Mouse (Mus musculus) midbrain, embryonic 14.5 days (tissue): ENCODE measurements at regions not wholly inside any gene's neighbourhood (a gene's known extent, or its start where the extent isn't known, plus 50 kb on each side); places are given as distances from the start of the nearest gene placed in this dataset.

Experiments
- ATAC-seq: fragments of 200-750 bp; cut with Nextera tagmentation; 2 replicates; pipeline ENCODE4 v1.8.0; 2017; ENCODE audit warnings: moderate number of reproducible peaks, moderate library complexity; ENCODE audit not compliant: low FRiP score, low TSS enrichment
- DNase-seq: peaks from one replicate; pipeline ENCODE4 v3.0.0-alpha.2; 2015
- H3K27ac ChIP-seq: fragments of 300-500 bp; sonication (generic); replicated peaks from 2 replicates; pipeline ENCODE4 v1.5.1; 2014; ENCODE audit warnings: mild to moderate bottlenecking, low read depth, low read length, moderate library complexity
- H3K27me3 ChIP-seq: fragments of 300-500 bp; sonication (generic); 2 replicates; pipeline ENCODE4 v1.6.1; 2014; ENCODE audit warnings: low read length, control low read depth, mixed read lengths; ENCODE audit not compliant: control insufficient read depth, insufficient read depth
- H3K36me3 ChIP-seq: fragments of 300-500 bp; sonication (generic); 2 replicates; pipeline ENCODE4 v1.6.1; 2014; ENCODE audit warnings: low read length, control low read depth; ENCODE audit not compliant: control insufficient read depth, insufficient read depth
- H3K4me1 ChIP-seq: fragments of 300-500 bp; sonication (generic); 2 replicates; pipeline ENCODE4 v1.6.1; 2014; ENCODE audit warnings: mild to moderate bottlenecking, antibody characterized with exemption, low read length, control low read depth; ENCODE audit not compliant: control insufficient read depth, insufficient read depth
- H3K4me2 ChIP-seq: fragments of 300-500 bp; sonication (generic); 2 replicates; pipeline ENCODE4 v1.6.1; 2014; ENCODE audit warnings: mild to moderate bottlenecking, low read length, moderate library complexity
- H3K4me3 ChIP-seq: fragments of 300-500 bp; sonication (generic); replicated peaks from 2 replicates; pipeline ENCODE4 v1.5.1; 2014; ENCODE audit warnings: low read depth, low read length
- H3K9ac ChIP-seq: fragments of 300-500 bp; sonication (generic); replicated peaks from 2 replicates; pipeline ENCODE4 v1.6.1; 2014; ENCODE audit warnings: mild to moderate bottlenecking, low read length, moderate library complexity
- H3K9me3 ChIP-seq: fragments of 300-500 bp; sonication (generic); 2 replicates; pipeline ENCODE4 v1.6.1; 2016; ENCODE audit warnings: low read length, control low read depth, mixed read lengths; ENCODE audit not compliant: control insufficient read depth
- whole genome bisulfite sequencing: fragments of 180-500 bp; shearing (Covaris S2); extraction: QIAGEN DNeasy Blood & Tissue Kit; methylation state at CpG from one replicate; pipeline ENCODE4 v1.1.7; 2014; 5-methylcytosine and 5-hydroxymethylcytosine counted together

DNA sequence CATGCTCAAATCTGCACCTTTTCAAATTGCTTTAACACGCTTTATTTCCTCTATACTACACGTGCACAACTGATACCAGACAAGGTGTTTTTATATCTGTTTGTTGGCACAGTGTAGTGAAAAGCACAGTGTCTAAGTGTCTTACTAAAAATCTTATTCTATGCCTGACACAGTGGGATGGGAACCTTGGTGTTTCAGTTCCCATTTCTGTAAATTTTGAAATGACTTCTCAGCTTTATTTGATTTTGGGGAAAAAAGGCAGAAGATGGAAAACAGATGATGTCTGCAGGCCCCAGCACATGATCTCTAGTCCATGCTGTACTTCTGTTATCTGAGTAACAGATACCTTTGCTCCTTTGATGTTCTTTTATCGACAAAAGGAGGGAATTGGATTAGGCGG, 239.7 kb upstream of the B430305J03Rik start:
- H3K4me2 ChIP-seq: no peak overlapping the region
- no peaks in the 10 kb centered on the region for H3K4me1 ChIP-seq
- no peak for ATAC-seq
- H3K27ac ChIP-seq: no peak overlapping the region
- H3K4me3 ChIP-seq: no peak overlapping the region
- no peak for DNase-seq
- H3K9me3 ChIP-seq: no peaks in the 10 kb centered on the region
- H3K27me3 ChIP-seq: no peaks in the 10 kb centered on the region
- H3K9ac ChIP-seq: no peak overlapping the region
- no peaks in the 10 kb centered on the region for H3K36me3 ChIP-seq
- 83% methylated on average over 4 of the region's 4 CpGs for WGBS

DNA sequence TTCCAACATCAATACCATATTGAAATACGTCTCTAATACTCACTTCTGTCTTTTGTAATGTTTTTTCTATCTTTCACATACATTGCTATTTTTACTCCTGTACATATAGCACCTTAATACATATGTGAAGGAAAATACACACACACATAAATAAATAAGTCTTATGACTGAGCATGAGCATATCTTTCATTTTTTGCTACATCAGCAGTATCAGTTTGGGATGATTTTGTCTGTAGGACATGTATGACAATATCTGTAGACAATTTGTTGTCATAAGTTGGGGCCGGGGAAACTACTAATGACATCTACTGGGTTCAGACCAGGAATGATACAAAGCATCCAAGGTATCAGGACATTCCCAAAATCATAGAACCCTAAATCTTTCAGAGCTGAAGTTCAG, 237.1 kb upstream of the B430305J03Rik start:
- DNase-seq (no peak), ATAC-seq (no peak)
- Histone ChIP-seq H3K36me3 (no peaks in the 10 kb centered on the region), H3K4me2 (no peak overlapping the region), H3K27ac (no peak overlapping the region), H3K9me3 (no peaks in the 10 kb centered on the region), H3K4me1 (no peaks in the 10 kb centered on the region), H3K9ac (no peak overlapping the region), H3K27me3 (no peaks in the 10 kb centered on the region), H3K4me3 (no peak overlapping the region)
- WGBS: 87% methylated on average over 2 of the region's 2 CpGs

DNA sequence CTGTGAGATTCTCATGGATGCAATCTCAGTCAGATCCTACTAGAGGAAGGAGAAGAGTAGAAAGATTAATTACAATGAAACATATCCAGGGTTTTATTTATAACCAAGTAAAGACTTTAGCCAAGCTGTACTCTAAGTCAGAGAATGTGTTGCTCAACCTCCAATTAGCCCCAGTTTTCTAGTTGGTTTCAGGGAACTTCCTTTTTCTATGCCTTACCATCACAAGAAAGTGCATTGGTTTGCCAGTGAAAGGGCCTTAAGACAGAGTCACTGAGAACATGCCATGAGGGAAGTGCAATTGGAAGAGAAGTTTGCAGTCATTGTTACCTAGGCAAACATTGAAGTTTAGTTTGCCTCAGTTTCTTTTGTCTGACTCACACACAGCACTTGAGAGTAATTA, 229.8 kb upstream of the B430305J03Rik start:
- no peaks in the 10 kb centered on the region for H3K9me3 ChIP-seq
- DNase-seq (no peak), ATAC-seq (no peak)
- H3K27me3 ChIP-seq: no peaks in the 10 kb centered on the region
- H3K9ac ChIP-seq: no peak overlapping the region
- no peak overlapping the region for H3K27ac ChIP-seq
- no peak overlapping the region for H3K4me2 ChIP-seq
- no peak overlapping the region for H3K4me3 ChIP-seq
- H3K36me3 ChIP-seq: no peaks in the 10 kb centered on the region
- no peaks in the 10 kb centered on the region for H3K4me1 ChIP-seq

DNA sequence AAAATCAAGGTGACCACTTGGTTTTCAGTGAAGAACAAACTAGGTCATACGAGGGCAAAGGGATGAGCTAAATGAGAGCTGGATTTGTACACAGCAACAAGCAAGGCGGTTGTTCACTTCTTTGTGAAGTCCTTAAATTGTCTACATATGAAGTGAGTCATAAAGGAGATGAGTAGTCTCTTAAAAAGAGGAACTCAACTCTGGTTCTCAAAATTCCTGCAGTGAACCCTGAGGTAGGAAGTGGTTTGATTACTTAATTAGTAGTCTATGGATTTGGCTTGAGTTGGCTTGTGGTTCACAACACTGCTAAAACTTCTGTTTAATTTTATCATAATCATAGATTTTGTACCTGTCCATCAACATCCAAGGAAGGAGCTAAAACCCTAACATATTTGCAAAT, 226.6 kb upstream of the B430305J03Rik start:
- H3K4me3 ChIP-seq: no peak overlapping the region
- no peaks in the 10 kb centered on the region for H3K36me3 ChIP-seq
- H3K4me1 ChIP-seq: no peaks in the 10 kb centered on the region
- DNase-seq (no peak), ATAC-seq (no peak)
- no peak overlapping the region for H3K9ac ChIP-seq
- 90% methylated on average over 2 of the region's 2 CpGs for WGBS
- no peaks in the 10 kb centered on the region for H3K27me3 ChIP-seq
- no peak overlapping the region for H3K4me2 ChIP-seq
- no peaks in the 10 kb centered on the region for H3K9me3 ChIP-seq
- no peak overlapping the region for H3K27ac ChIP-seq

DNA sequence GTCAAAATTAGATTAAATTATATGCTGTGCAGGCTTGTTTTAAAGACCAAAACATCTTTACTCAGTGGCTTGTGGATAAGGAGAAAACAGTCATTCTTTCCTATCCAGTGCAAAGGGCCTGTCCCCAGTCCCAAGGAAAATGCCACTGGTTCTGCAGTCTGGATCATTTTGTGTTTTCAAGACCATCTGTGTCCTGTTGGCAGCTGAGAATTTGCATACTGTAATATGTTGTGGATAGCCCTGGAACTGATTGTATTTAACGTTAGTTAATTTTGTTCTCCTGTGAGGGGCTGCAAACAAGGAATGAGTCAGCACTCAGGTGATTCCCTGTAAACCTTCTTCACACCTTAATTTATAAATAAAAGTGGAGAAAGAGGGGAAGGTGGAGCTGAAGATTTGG, 217.9 kb upstream of the B430305J03Rik start:
- Histone ChIP-seq H3K4me3 (no peak overlapping the region), H3K27ac (no peak overlapping the region), H3K27me3 (no peaks in the 10 kb centered on the region), H3K9ac (no peak overlapping the region), H3K36me3 (no peaks in the 10 kb centered on the region), H3K9me3 (no peaks in the 10 kb centered on the region), H3K4me1 (no peaks in the 10 kb centered on the region), H3K4me2 (no peak overlapping the region)
- 82% methylated on average over 1 of the region's 1 CpGs for WGBS
- DNase-seq: no peak
- ATAC-seq: no peak

DNA sequence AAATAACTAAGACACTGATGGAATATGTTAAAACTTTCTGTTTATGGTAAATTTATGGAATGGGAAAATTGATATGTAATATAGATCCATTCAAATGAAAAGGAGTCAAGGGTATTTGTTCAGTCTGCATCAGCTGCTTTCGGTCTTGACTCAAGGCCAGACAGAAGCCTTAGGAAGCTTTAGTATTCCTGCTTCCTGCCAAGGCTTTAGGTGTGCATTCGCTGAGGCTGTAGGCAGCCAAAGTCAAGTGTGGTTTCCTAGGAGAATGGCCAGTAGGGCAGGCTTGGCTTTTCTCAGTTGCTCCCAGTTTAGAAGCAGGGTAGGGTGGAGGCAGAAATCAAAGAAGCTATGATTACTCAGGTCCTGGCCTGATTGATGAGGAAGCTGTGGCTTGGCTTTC, 217.2 kb upstream of the B430305J03Rik start:
- no peak for ATAC-seq
- Histone ChIP-seq H3K4me3 (no peak overlapping the region), H3K9ac (no peak overlapping the region), H3K4me2 (no peak overlapping the region), H3K27me3 (no peaks in the 10 kb centered on the region), H3K4me1 (no peaks in the 10 kb centered on the region), H3K36me3 (no peaks in the 10 kb centered on the region), H3K27ac (no peak overlapping the region), H3K9me3 (no peaks in the 10 kb centered on the region)
- 77% methylated on average over 2 of the region's 2 CpGs for WGBS
- DNase-seq: peak; percentile 8

DNA sequence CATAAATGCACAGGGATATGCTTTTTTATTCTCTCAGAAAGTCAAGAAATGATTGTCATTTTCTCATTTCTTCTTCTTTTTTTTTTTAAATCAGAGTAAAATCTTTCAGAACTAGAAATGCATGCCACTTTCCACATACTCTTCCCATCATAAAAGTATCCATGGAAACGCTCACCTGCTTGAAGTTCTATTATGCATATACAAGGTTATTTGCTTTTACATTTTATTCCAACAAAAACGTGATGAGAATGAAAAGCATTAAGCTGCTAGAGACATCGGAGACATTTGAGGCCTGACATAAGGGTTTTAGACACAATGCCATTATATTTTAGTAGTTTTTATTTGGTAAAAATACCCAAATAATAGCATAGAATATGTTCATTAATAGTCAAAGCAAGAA, 214.5 kb upstream of the B430305J03Rik start:
- ATAC-seq: no peak
- 65% methylated on average over 3 of the region's 3 CpGs for WGBS

DNA sequence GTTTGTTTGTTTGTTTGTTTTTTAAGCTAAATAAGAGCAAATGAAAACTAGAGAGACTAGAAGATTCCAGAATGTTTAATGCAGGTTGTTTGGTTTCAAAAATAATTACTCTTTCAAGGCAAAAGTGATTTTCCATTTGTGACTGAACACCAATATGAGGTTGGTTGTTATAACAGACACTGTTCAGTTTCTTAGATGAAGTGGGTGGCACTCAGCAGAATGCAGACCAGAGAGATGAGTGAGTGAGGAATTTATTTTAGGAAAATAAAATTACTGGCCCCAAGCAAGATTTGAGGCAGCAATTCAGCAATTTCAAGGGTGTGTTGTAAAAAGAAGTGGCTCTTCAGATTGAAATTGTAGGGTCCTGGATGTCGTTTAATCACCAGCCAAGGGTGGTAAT, 171.4 kb upstream of the B430305J03Rik start:
- H3K27ac ChIP-seq: no peak overlapping the region
- H3K4me1 ChIP-seq: no peaks in the 10 kb centered on the region
- DNase-seq (no peak), ATAC-seq (no peak)
- H3K9me3 ChIP-seq: no peaks in the 10 kb centered on the region
- no peaks in the 10 kb centered on the region for H3K27me3 ChIP-seq
- WGBS: 72% methylated on average over 1 of the region's 1 CpGs
- H3K4me2 ChIP-seq: no peak overlapping the region
- H3K36me3 ChIP-seq: no peaks in the 10 kb centered on the region
- no peak overlapping the region for H3K9ac ChIP-seq
- no peak overlapping the region for H3K4me3 ChIP-seq

More for the DNA sequence above, 214.5 kb upstream of the B430305J03Rik start:
- no peak overlapping the region for H3K27ac ChIP-seq
- no peaks in the 10 kb centered on the region for H3K27me3 ChIP-seq
- no peaks in the 10 kb centered on the region for H3K9me3 ChIP-seq
- no peaks in the 10 kb centered on the region for H3K36me3 ChIP-seq
- no peak overlapping the region for H3K4me3 ChIP-seq
- H3K9ac ChIP-seq: no peak overlapping the region
- H3K4me2 ChIP-seq: no peak overlapping the region
- DNase-seq: peak; percentile 52
- no peaks in the 10 kb centered on the region for H3K4me1 ChIP-seq

DNA sequence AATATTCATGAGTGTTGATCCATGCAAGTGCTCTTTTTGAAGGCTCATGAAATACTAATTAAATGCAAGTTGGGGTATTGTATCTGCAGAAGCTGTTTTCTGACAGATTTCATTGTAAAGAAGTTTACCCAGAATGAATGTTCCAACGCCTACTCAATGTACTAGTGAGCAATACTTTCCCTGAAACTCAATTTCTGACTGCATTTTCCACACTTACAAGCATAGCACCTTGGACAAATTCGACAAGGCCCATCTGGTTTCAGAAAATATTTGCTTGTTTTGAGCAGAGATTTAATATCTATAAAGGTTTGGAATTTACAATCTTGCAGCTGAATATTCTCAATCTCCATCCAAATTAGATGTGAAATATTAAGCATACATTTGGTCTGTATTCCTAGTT, 170.0 kb upstream of the B430305J03Rik start:
- WGBS: 50% methylated on average over 2 of the region's 2 CpGs
- no peaks in the 10 kb centered on the region for H3K36me3 ChIP-seq
- DNase-seq (no peak), ATAC-seq (no peak)
- no peaks in the 10 kb centered on the region for H3K4me1 ChIP-seq
- H3K27ac ChIP-seq: no peak overlapping the region
- H3K9me3 ChIP-seq: no peaks in the 10 kb centered on the region
- no peak overlapping the region for H3K4me2 ChIP-seq
- no peak overlapping the region for H3K9ac ChIP-seq
- no peaks in the 10 kb centered on the region for H3K27me3 ChIP-seq
- H3K4me3 ChIP-seq: no peak overlapping the region
